Mouse (Mus musculus) bone marrow, adult 2 months (tissue): ENCODE measurements at regions not wholly inside any gene's neighbourhood (a gene's known extent, or its start where the extent isn't known, plus 50 kb on each side); places are given as distances from the start of the nearest gene placed in this dataset.

Experiments
- CTCF ChIP-seq: fragments of 200-500 bp; IDR thresholded peaks from 2 replicates; pipeline ENCODE4 v1.5.1; 2011; ENCODE audit warnings: low read length, control low read depth; ENCODE audit not compliant: control insufficient read depth, insufficient read depth
- POLR2A ChIP-seq: fragments of 200-500 bp; IDR thresholded peaks from 2 replicates; pipeline ENCODE4 v1.6.1; 2011; ENCODE audit warnings: low read depth, mild to moderate bottlenecking, control low read depth, low read length, borderline replicate concordance; ENCODE audit not compliant: control insufficient read depth

GRCm38 (mm10) chr2:148525496-148525895, 82.1 kb upstream of the Cd93 start:
- TF ChIP-seq CTCF: no peak
- TF ChIP-seq POLR2A: no peak
